Mouse (Mus musculus): ENCODE measurements around the gene Kyat1.
"Not testable (repeated sequence)": the region's sequence is repeated elsewhere in the genome, so short reads cannot be mapped to it uniquely, and the experiment has no call there.

Gene Kyat1

GRCm38 (mm10) chr2:30212951-30213350 is 7.3 kb upstream of the Kyat1 start:
- peak; percentile 42 to 48 for DNase-seq

GRCm38 (mm10) chr2:30212169-30212545 is 6.5 kb upstream of the Kyat1 start:
- DNase-seq = no peak

GRCm38 (mm10) chr2:30211408-30212168 is 5.9 kb upstream of the Kyat1 start:
- DNase-seq = no peak

DNA sequence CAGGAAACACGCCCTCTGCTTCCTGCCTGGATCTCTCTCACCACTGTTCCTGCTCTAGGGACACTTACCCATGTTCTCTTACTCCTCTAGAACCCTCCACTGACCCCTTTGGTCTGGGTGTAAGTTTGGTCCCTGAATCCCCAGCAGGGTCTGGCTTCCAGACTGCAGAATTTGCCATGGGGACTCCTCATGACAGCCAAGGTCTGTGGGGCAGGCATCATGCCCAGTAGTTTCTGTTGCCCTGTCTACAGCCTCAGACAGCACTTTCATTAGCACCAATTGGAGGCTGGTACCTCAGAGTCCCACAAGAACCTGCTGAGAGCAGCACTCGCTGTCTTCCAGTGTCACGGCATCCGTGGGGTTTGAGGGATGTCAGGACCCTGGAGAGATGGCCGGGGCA is 2.2 kb upstream of the Kyat1 start:
- no peak for DNase-seq

- DNase-seq = no peak
Observed at GRCm38 (mm10) chr2:30207401-30207800, 1.8 kb upstream of the Kyat1 start.

- peak; percentile 52 to 78 for DNase-seq
Observed at GRCm38 (mm10) chr2:30205255-30205628, 405 bp downstream of the Kyat1 start.

DNA sequence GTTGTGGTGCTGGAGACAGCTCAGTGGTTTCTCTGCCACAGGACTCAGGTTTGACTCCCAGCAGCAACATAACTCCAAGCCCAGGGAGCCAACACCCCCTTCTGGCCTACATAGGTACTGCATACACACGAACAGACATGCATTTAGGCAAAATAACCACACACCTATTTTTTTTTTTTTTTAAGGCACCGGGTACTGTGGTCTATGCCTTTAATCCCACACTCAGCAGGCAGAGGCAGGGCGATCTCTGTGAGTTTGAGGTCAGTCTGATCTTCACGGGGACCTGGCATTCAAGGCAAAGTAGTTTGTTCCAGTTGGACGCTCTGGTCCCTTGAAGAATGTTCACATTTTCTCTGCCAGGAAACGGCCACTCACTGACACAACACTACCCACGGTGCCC is 2.2 kb downstream of the Kyat1 start:
- peak; percentile 34 to 52 for DNase-seq

GRCm38 (mm10) chr2:30200388-30200925 is 5.2 kb downstream of the Kyat1 start:
- no peak for DNase-seq

DNA sequence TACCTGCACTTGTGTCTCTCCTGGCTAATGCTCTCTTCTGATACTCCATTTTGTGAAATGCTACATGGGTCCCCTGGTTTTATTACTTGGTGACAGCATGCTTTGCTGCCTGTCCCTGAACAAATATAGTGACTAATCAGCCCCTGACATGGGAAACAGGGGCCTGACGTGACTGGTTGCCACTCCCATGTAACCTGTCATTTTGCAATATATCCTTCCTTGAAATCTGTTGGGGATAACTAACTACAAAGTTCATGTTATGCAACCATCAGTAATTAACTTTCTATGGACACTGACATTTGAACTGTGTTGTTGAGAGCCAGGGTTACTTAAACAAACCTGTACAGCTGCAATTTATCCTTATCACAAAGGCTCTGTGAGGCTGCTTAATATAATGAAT is 5.7 kb downstream of the Kyat1 start:
- no peak for DNase-seq

DNA sequence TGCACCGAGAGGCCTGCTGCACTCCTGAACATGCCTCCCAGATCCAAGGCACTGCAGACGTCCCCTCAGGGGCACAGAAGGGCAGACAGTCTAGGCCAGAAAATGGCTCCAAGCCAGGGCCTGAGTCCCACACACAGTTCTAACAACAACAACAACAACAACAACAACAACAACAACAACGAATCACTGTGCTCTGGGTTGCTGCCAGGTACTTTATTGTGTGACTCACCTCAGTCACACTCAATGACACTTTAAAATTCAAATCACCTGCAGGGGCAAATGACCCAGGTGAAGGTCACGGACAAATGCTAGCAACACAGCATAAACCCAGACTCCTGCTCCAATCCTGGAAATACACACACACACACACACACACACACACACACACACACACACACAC is 7.6 kb downstream of the Kyat1 start:
- peak; percentile 60 to 75 for DNase-seq

GRCm38 (mm10) chr2:30194656-30195055 is 11.0 kb downstream of the Kyat1 start:
- DNase-seq = no peak

GRCm38 (mm10) chr2:30191790-30192580 is 13.7 kb downstream of the Kyat1 start:
- DNase-seq = peak; percentile 52 to 84

DNA sequence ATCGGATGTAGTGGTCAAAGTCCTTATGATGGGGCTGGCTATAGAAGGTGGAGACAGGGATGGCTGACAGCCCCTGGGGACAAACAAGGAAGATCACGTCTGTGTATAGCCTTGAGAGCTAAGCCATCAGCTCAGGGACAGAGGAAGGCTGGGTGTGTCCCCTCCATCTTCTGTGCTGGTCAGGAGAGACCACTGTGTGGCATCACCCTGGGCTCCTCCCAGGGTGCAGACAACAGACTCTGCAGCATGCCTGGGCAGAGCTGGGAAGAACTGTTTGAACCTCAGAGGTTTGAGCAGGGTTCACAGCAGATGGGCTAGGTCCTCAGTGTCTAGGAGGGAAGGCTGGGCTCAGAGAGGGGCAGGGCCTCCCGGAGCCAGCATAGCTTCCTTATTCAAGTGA is 20.0 kb downstream of the Kyat1 start:
- DNase-seq = no peak

GRCm38 (mm10) chr2:30185276-30185675 is 20.4 kb downstream of the Kyat1 start:
- no peak for DNase-seq

DNA sequence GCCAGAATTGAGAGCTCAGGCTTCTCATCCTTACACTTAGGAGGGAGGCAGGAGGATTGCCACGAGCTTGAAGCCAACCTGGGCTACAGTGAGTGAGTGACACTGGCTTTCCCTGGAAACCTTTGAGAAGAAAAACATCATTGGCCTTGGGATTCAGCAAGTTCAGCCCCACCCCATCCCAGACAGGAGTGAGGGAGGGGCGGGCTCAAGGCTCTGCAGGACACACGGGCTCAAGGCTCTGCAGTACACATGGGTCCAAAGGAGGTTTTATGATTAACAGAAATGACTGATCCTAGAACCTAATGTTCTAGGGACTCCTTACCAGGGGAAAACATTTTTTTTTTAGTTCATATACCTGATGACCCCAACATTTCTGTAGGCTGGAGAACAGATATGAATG is 21.9 kb downstream of the Kyat1 start:
- DNase-seq = peak; percentile 65 to 90

- no peak for DNase-seq
Observed at GRCm38 (mm10) chr2:30182424-30182823, 23.2 kb downstream of the Kyat1 start.

DNA sequence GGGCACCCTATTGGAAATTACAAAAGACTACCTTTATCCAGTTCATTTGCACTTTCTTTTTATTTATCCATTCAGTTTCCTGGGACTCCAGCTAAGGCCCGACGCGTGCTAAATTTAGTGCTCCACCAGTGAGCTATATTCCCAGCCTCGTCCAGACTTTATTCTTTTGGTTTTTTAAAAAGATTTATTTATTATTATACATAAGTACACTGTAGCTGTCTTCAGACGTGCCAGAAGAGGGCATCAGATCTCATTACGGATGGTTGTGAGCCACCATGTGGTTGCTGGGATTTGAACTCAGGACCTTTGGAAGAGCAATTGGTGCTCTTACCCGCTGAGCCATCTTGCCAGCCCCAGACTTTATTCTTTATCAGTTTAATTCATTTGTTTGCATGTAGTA is 26.9 kb downstream of the Kyat1 start:
- DNase-seq = not testable (repeated sequence)

DNA sequence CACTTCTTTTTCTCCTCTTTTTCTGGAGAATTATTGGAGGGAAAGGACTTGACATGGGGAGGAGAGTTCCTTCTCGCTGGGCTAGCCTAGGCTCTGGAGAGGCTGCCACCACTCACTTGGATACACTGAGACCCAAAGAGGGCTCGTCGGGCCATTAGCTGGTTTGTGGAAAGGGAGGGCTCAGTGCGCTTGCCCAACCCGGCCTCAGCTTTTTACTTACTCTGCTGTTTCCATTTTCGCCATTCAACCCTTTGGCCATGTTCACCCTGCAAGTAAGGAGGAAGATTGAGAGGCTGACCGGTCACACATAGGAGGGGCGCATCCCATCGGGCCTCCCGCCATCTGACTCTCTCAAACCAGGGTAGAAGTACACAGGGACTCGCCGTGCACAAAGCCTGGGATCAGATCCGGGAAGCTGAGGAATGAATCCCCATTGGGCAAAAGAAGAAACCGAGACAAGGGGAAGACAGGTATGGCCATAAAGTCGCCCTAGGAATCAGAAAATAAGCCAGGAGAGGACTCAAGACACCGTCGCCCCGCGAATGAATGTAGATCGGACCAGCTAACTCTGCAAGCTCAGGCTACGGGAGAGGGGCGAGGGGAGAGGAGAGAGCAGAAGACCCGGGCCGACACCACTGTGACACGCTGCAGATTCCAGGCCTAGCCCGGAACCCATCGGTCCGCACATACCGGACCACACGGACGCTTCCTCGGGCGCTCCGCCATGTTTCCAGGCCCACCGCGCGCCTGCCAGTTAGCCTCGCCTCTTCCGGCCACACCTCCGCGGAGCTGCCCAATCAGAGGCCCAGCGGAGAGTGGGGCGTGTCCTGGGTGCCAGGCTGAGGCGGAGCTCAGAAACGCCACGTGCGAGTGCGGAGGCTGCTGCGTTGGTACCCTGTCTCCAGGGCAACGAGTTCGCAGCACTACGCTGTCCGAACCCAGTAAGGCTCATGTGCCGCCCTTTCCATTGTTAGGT is 27.7 kb downstream of the Kyat1 start, which contains the start of gene Spout1:
Spout1 (minus strand) TSS at position 760 of the 976 bp plus-strand sequence.
- peak; percentile 96 to 98 for DNase-seq

DNA sequence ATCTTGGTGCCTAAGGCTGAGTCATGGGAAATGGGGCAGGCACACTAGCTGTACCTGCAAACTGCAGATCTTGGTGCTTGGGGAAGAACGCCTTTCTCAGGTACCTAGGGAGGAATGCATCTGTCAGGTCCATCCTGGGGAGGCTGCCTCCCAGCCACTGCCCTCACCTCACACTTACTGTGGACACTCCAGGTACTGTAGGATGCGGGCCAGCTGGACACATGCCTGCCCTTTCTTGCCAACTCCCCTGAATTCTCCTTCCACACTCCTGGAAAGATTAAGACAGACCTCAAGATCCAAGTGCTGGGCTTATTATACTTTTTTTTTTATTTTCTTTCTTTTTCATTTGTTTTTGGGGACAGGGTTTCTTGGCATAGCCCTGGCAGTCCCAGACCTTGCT is 29.1 kb downstream of the Kyat1 start:
- DNase-seq = peak; percentile 49 to 59

DNA sequence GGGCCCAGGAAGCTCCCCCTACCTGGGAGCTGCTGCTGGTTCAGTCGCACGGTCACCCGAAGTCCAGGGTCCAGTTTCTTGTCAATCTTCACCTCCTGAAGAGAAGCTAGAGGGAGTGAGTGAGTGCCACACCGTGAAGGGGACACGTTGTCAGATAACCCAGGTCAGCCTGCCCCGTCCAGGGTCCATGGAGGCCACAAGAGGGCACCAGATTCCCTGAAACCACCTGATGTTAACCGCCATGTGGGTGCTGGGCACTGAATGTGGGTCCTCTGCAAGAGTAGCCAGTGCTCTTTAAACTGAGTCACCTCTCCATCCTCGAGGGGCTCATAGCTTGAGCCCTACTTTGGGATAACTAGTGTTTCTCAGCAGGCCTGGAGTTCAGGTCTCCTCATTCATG is 29.8 kb downstream of the Kyat1 start:
- no peak for DNase-seq

- DNase-seq = no peak
Observed at GRCm38 (mm10) chr2:30173541-30174240, 32.0 kb downstream of the Kyat1 start.

GRCm38 (mm10) chr2:30171997-30172382 is 33.7 kb downstream of the Kyat1 start:
- peak in 1 of 2 experiments; percentile 62 for DNase-seq

Data from kidney, postnatal 25 days (tissue).